Mouse (Mus musculus) heart, embryonic 16.5 days (tissue): Measurements from ENCODE around the gene 1700029J07Rik. TPM values are rescaled to one million over a fixed set of nuclear protein-coding genes. Genes with fewer than 3 reads are reported as not detected.

Experiments
- polyA plus RNA-seq: library from polyadenylated mRNA; unstranded; fragments of >200 nt; fragmentation: Nextera tagmentation; extraction: Ambion mirVana; gene quantifications from 2 replicates; pipeline ENCODE4 v1.2.1, GENCODE M21; 2015

Gene 1700029J07Rik
- polyA plus RNA-seq, 1 experiment from 2014 or later = 3.8 TPM

Other genes starting within 250 kb of the 1700029J07Rik start
- 148 and 158 TPM in 2 replicates for gene Pdlim3, start 89.8 kb downstream of the 1700029J07Rik start, polyA plus RNA-seq
- gene Ccdc110, start 40.6 kb downstream of the 1700029J07Rik start, polyA plus RNA-seq = 0.16 TPM in 1 of 2 replicates, not detected in the other
- gene Ufsp2, start 276 bp upstream of the 1700029J07Rik start, polyA plus RNA-seq = 46.6 and 51.2 TPM in 2 replicates
- 0.76 and 1.3 TPM in 2 replicates for gene Lrp2bp, start 24.1 kb upstream of the 1700029J07Rik start, polyA plus RNA-seq
- gene Ankrd37, start 30.5 kb upstream of the 1700029J07Rik start, polyA plus RNA-seq = 24.7 and 26.1 TPM in 2 replicates
- gene Cfap97, start 176.5 kb upstream of the 1700029J07Rik start, polyA plus RNA-seq = 16.8 and 16.9 TPM in 2 replicates
- gene Snx25, start 176.9 kb upstream of the 1700029J07Rik start, polyA plus RNA-seq = 3.4 and 4.8 TPM in 2 replicates
- gene Slc25a4, start 236.0 kb upstream of the 1700029J07Rik start, polyA plus RNA-seq = 2,893 and 2,917 TPM in 2 replicates